Mouse (Mus musculus) inflammation-experienced regulatory T-cells (primary cell): Measurements from ENCODE around the gene Bgn. TPM values are rescaled to one million over a fixed set of nuclear protein-coding genes. Genes with fewer than 3 reads are reported as not detected.

ENCODE experiments used
- polyA plus RNA-seq, 2 experiments: library from polyadenylated mRNA; unstranded; fragments of 100-300 nt; shearing (Covaris generic); gene quantifications; one replicate each; pipeline ENCODE4 v1.2.1; 2017

The Bgn gene
- polyA plus RNA-seq, result not detected

DNA sequence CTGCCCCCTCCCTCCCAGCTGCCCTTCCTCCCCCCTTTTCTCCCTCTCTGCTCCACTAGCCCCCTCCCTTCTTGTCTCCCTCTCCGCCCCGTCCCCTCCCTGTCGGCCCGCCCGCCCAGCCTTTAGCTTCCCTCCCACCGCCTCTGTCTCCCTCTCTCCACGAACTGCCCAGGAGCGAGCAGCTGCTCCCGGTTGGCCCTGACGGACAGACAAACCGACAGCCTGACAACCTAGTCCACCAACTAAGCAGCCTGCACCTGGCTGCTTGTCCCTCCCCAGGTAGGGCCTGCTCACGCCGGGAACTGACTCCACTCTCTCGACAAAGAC lies at the start of gene Bgn:
TSS of gene Bgn (plus strand) at position 119 of the 327 bp plus-strand sequence.

DNA sequence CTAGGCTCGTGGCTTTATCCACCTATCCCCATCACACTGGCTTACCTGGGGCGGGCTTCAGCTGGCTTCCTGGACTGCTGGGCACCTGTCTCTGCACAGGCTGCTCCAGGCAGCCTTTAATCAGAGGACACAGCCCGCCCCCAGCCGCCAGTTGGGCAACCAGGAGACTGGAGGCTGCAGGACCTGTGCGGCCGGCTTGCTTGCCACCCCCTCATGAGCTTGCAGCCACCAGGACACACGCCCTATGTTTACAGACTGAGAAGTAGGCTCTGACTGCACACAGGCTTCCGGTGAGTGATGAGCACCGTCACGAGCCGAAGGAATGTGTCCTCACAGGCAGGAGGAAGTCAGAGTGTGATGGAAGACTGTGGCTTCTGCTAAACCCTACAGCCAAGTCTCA lies 48.1 kb upstream of the Bgn start, which contains the start of gene Trex2:
TSS of gene Trex2 (minus strand) at position 93 of the 400 bp plus-strand sequence.

DNA sequence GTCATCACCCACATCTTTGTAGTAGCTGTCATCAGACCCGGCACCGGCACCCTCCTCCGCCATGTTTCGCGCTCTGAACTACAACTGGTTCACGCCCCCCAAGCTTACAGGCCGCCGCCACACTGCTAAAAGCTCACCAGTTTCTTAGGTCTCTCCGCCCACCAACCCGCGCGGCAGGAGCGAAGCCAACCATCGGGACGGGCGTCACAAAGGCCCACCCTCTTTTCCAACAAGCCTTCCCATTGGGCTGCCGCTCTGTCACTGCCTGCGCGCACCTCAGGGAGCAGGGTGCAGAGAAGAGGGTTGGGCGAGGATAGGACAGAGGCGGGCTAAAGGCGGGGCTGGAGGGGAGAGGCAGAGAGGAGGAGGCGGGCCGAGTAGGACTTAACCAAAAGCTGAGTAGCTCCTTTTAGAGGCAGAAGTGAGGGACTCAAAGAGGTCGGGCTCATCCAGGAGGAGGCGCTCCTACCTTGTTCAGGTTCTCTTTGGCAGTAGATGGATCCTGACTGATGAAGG lies 24.5 kb upstream of the Bgn start, which contains the start of gene Haus7:
TSS of gene Haus7 (minus strand) at position 168 of the 516 bp plus-strand sequence.

Other genes with a start within 250 kb of the Bgn start
- gene Xlr4c, start 240.5 kb upstream of the Bgn start, polyA plus RNA-seq, result 10 to 100 TPM; 49.4 to 76.7 TPM
- not detected for gene Xlr3c, start 218.2 kb upstream of the Bgn start, polyA plus RNA-seq
- under 1 TPM in 1 of 2 experiments, not detected in 1; 0.31 TPM for gene Xlr5a, start 190.6 kb upstream of the Bgn start, polyA plus RNA-seq
- gene Xlr5c, start 190.6 kb upstream of the Bgn start, polyA plus RNA-seq, result under 1 TPM in 1 of 2 experiments, not detected in 1; 0.22 TPM
- gene Gm45015, start 146.8 kb upstream of the Bgn start, polyA plus RNA-seq, result under 1 TPM in 1 of 2 experiments, not detected in 1; 0.21 TPM
- 10 to 100 TPM in 1 of 2 experiments, 1 to 10 TPM in 1; 8.9 to 14.7 TPM for gene Zfp275, start 141.0 kb upstream of the Bgn start, polyA plus RNA-seq
- gene Gm18336, start 84.9 kb upstream of the Bgn start, polyA plus RNA-seq, result not detected
- under 1 TPM in 1 of 2 experiments, not detected in 1; 0.30 TPM for gene Zfp92, start 72.5 kb upstream of the Bgn start, polyA plus RNA-seq
- not detected for gene Trex2, start 48.3 kb upstream of the Bgn start, polyA plus RNA-seq
- 10 to 100 TPM; 23.2 to 27.2 TPM for gene Haus7, start 24.6 kb upstream of the Bgn start, polyA plus RNA-seq
- not detected for gene Atp2b3, start 19.5 kb downstream of the Bgn start, polyA plus RNA-seq
- gene Dusp9, start 155.8 kb downstream of the Bgn start, polyA plus RNA-seq, result under 1 TPM in 1 of 2 experiments, not detected in 1; 0.51 TPM
- gene Pnck, start 176.5 kb downstream of the Bgn start, polyA plus RNA-seq, result 1 to 10 TPM; 1.9 to 2.4 TPM
- gene Slc6a8, start 189.5 kb downstream of the Bgn start, polyA plus RNA-seq, result 1 to 10 TPM in 1 of 2 experiments, under 1 TPM in 1; 0.48 to 1.5 TPM
- gene Bcap31, start 232.6 kb downstream of the Bgn start, polyA plus RNA-seq, result 100 to 1,000 TPM; 279 to 280 TPM
- 10 to 100 TPM; 34.9 to 39.6 TPM for gene Abcd1, start 233.0 kb downstream of the Bgn start, polyA plus RNA-seq